Mouse (Mus musculus) MEL (cell line): ENCODE data around the gene Timd4. TPM values are rescaled to one million over a fixed set of nuclear protein-coding genes. Genes with fewer than 3 reads are reported as not detected.

Experiments used
- DNase-seq: peaks from one replicate; pipeline ENCODE4 v3.0.0; 2011; ENCODE audit warnings: low read depth, low spot score
- H3K27ac ChIP-seq: 2 replicates; pipeline ENCODE4 v1.5.1; 2012; ENCODE audit warnings: low read depth, mild to moderate bottlenecking, control low read depth, low read length, moderate library complexity; ENCODE audit not compliant: control insufficient read depth
- H3K27me3 ChIP-seq, 2 experiments: fragments of 150-350 bp in 1 of 2; sonication (generic) in 1 of 2; 2 replicates each; pipeline ENCODE4 v1.6.1; 2012; ENCODE audit warnings: low read length in 2 of 2, mild to moderate bottlenecking in 2 of 2, improper control_type of control experiment in 1 of 2, moderate library complexity in 1 of 2; ENCODE audit not compliant: insufficient read depth in 2 of 2, control insufficient read depth in 1 of 2
- H3K36me3 ChIP-seq, 2 experiments: 2 replicates each; pipeline ENCODE4 v1.6.1; 2012 to 2014; ENCODE audit warnings: low read length in 2 of 2, improper control_type of control experiment in 1 of 2, inconsistent platforms in 1 of 2, mild to moderate bottlenecking in 1 of 2; ENCODE audit not compliant: insufficient read depth in 2 of 2, control insufficient read depth in 1 of 2
- H3K4me1 ChIP-seq, 2 experiments: fragments of 150-350 bp in 1 of 2; sonication (generic) in 1 of 2; 2 replicates each; pipeline ENCODE4 v1.6.1; 2012; ENCODE audit warnings: low read length in 2 of 2, improper control_type of control experiment in 1 of 2, mild to moderate bottlenecking in 1 of 2; ENCODE audit not compliant: insufficient read depth in 2 of 2, control insufficient read depth in 1 of 2
- H3K4me3 ChIP-seq, 2 experiments: fragments of 150-350 bp in 1 of 2; sonication (generic) in 1 of 2; 2 replicates each; pipeline ENCODE4 v1.5.1; 2012; ENCODE audit warnings: low read depth in 2 of 2, low read length in 2 of 2, mild to moderate bottlenecking in 2 of 2, moderate library complexity in 2 of 2, control low read depth in 1 of 2, improper control_type of control experiment in 1 of 2; ENCODE audit not compliant: control insufficient read depth in 1 of 2, insufficient read depth in 1 of 2
- H3K79me2 ChIP-seq: 2 replicates; pipeline ENCODE4 v1.6.1; 2012; ENCODE audit warnings: mild to moderate bottlenecking, low read length, moderate library complexity; ENCODE audit not compliant: control insufficient read depth, poor library complexity, insufficient read depth
- H3K9ac ChIP-seq: 2 replicates; pipeline ENCODE4 v1.6.1; 2012; ENCODE audit warnings: low read depth, mild to moderate bottlenecking, control low read depth, low read length, moderate library complexity; ENCODE audit not compliant: control insufficient read depth, poor library complexity, severe bottlenecking
- H3K9me3 ChIP-seq: fragments of 150-350 bp; sonication (generic); replicated peaks from 2 replicates; pipeline ENCODE4 v1.6.1; 2012; ENCODE audit warnings: mild to moderate bottlenecking, low read length, improper control_type of control experiment, moderate library complexity; ENCODE audit not compliant: insufficient read depth
- BHLHE40 ChIP-seq: IDR thresholded peaks from 2 replicates; pipeline ENCODE4 v1.6.1; 2012; ENCODE audit warnings: low read depth, mild to moderate bottlenecking, inconsistent platforms, low read length, improper control_type of control experiment, borderline replicate concordance
- CHD1 ChIP-seq: IDR thresholded peaks from 2 replicates; pipeline ENCODE4 v1.6.1; 2012; ENCODE audit warnings: low read depth, mild to moderate bottlenecking, inconsistent platforms, low read length, improper control_type of control experiment
- CTCF ChIP-seq, 3 experiments: IDR thresholded peaks in 2 of 3; conservative IDR thresholded peaks in 1 of 3; 2 replicates each; pipeline ENCODE4 v1.5.1; 2011 to 2012; ENCODE audit warnings: low read length in 3 of 3, low read depth in 2 of 3, mild to moderate bottlenecking in 2 of 3, improper control_type of control experiment in 1 of 3, inconsistent platforms in 1 of 3, mixed read lengths in 1 of 3, moderate library complexity in 1 of 3; ENCODE audit not compliant: control insufficient read depth in 1 of 3, insufficient read depth in 1 of 3, poor library complexity in 1 of 3, severe bottlenecking in 1 of 3
- E2F4 ChIP-seq: IDR thresholded peaks from 2 replicates; pipeline ENCODE4 v1.6.1; 2011; ENCODE audit warnings: low read depth, low read length, improper control_type of control experiment, borderline replicate concordance
- EP300 ChIP-seq, 2 experiments: IDR thresholded peaks; 2 replicates each; pipeline ENCODE4 v1.6.1; 2011; ENCODE audit warnings: improper control_type of control experiment in 2 of 2, low read length in 2 of 2, low read depth in 1 of 2, mild to moderate bottlenecking in 1 of 2
- GABPA ChIP-seq: IDR thresholded peaks from 2 replicates; pipeline ENCODE4 v1.6.1; 2012; ENCODE audit warnings: low read depth, mild to moderate bottlenecking, inconsistent platforms, low read length, improper control_type of control experiment, moderate library complexity
- HCFC1 ChIP-seq: IDR thresholded peaks from 2 replicates; pipeline ENCODE4 v1.6.1; 2012; ENCODE audit warnings: low read depth, mild to moderate bottlenecking, inconsistent platforms, low read length, improper control_type of control experiment, moderate library complexity
- JUND ChIP-seq: IDR thresholded peaks from 2 replicates; pipeline ENCODE4 v1.6.1; 2011; ENCODE audit warnings: low read depth, mild to moderate bottlenecking, improper control_type of control experiment, low read length
- MAFK ChIP-seq: IDR thresholded peaks from 2 replicates; pipeline ENCODE4 v1.6.1; 2011; ENCODE audit warnings: low read depth, mild to moderate bottlenecking, low read length, improper control_type of control experiment, borderline replicate concordance
- MAX ChIP-seq: IDR thresholded peaks from 2 replicates; pipeline ENCODE4 v1.6.1; 2011; ENCODE audit warnings: low read length, improper control_type of control experiment
- MAZ ChIP-seq: IDR thresholded peaks from 2 replicates; pipeline ENCODE4 v1.6.1; 2012; ENCODE audit warnings: low read depth, mild to moderate bottlenecking, inconsistent platforms, low read length, improper control_type of control experiment
- MXI1 ChIP-seq: IDR thresholded peaks from 2 replicates; pipeline ENCODE4 v1.6.1; 2011; ENCODE audit warnings: mild to moderate bottlenecking, low read depth, low read length, improper control_type of control experiment
- MYB ChIP-seq: IDR thresholded peaks from 2 replicates; pipeline ENCODE4 v1.6.1; 2011; ENCODE audit warnings: mild to moderate bottlenecking, low read depth, low read length, improper control_type of control experiment
- NELFE ChIP-seq: IDR thresholded peaks from 2 replicates; pipeline ENCODE4 v1.6.1; 2011; ENCODE audit warnings: low read depth, low read length, improper control_type of control experiment
- POLR2A ChIP-seq, 2 experiments: IDR thresholded peaks; 2 replicates each; pipeline ENCODE4 v1.6.1; 2011 to 2012; ENCODE audit warnings: low read length in 2 of 2, mild to moderate bottlenecking in 2 of 2, control low read depth in 1 of 2, improper control_type of control experiment in 1 of 2, low read depth in 1 of 2, moderate library complexity in 1 of 2; ENCODE audit not compliant: control insufficient read depth in 1 of 2, insufficient read depth in 1 of 2, poor library complexity in 1 of 2
- POLR2AphosphoS2 ChIP-seq: IDR thresholded peaks from 2 replicates; pipeline ENCODE4 v1.6.1; 2011; ENCODE audit warnings: low read length, improper control_type of control experiment
- SIN3A ChIP-seq: IDR thresholded peaks from 2 replicates; pipeline ENCODE4 v1.6.1; 2012; ENCODE audit warnings: low read length, improper control_type of control experiment, inconsistent platforms
- SMC3 ChIP-seq: IDR thresholded peaks from 2 replicates; pipeline ENCODE4 v1.6.1; 2011; ENCODE audit warnings: low read depth, low read length, improper control_type of control experiment
- TAL1 ChIP-seq: IDR thresholded peaks from 2 replicates; pipeline ENCODE4 v1.6.1; 2012; ENCODE audit warnings: mild to moderate bottlenecking, inconsistent platforms, low read length, moderate library complexity, mixed read lengths
- UBTF ChIP-seq: IDR thresholded peaks from 2 replicates; pipeline ENCODE4 v1.6.1; 2012; ENCODE audit warnings: low read depth, mild to moderate bottlenecking, inconsistent platforms, low read length, improper control_type of control experiment, moderate library complexity, borderline replicate concordance; ENCODE audit not compliant: insufficient read depth
- USF1 ChIP-seq: IDR thresholded peaks from 2 replicates; pipeline ENCODE4 v1.6.1; 2014; ENCODE audit warnings: low read depth, mild to moderate bottlenecking, inconsistent platforms, low read length, improper control_type of control experiment, moderate library complexity
- ZNF384 ChIP-seq: IDR thresholded peaks from 2 replicates; pipeline ENCODE4 v1.6.1; 2012; ENCODE audit warnings: low read depth, mild to moderate bottlenecking, inconsistent platforms, low read length, improper control_type of control experiment
- polyA plus RNA-seq, 2 experiments: library from polyadenylated mRNA; stranded (reverse) in 1 of 2; unstranded in 1 of 2; fragments of >175 nt in 1 of 2; fragments of >200 nt in 1 of 2; gene quantifications; 2 replicates each; pipeline versions ENCODE4 v1.2.1 to v1.2.4; 2012; ENCODE audit warnings: low replicate concordance in 2 of 2, low read depth in 1 of 2; ENCODE audit not compliant: insufficient read length in 2 of 2, insufficient read depth in 1 of 2, missing spikeins in 1 of 2
- total RNA-seq: library from RNA; depleted of rRNA; stranded (reverse); fragments of 300-350 nt; gene quantifications from 2 replicates; pipeline ENCODE4 v1.2.3, GENCODE M21; 2012

Gene Timd4
- total and polyA plus RNA-seq, 3 experiments = not detected

GRCm38 (mm10) chr11:46846661-46847060 is 36.1 kb downstream of the Timd4 start:
- no peaks in the 10 kb centered on the region for H3K9me3 ChIP-seq
- no peaks in the 10 kb centered on the region for H3K27me3 ChIP-seq
- H3K4me3 ChIP-seq = no peak overlapping the region
- no peak overlapping the region for H3K27ac ChIP-seq
- no peaks in the 10 kb centered on the region for H3K79me2 ChIP-seq
- H3K9ac ChIP-seq = no peak overlapping the region
- no peaks in the 10 kb centered on the region for H3K4me1 ChIP-seq
- no peaks in the 10 kb centered on the region for H3K36me3 ChIP-seq
- TF ChIP-seq CTCF (IDR thresholded peaks at IDR 0.05 in 2 of 3, conservative IDR thresholded peaks at IDR 0.05 in 1 of 3; ENCODE audit: control insufficient read depth in 1 of 3, insufficient read depth in 1 of 3, low read depth in 2 of 3, low read length in 3 of 3, poor library complexity in 1 of 3, severe bottlenecking in 1 of 3) (no peak), SMC3 (no peak), SIN3A (no peak), EP300 (IDR thresholded peaks at IDR 0.05; ENCODE audit: low read depth in 1 of 2, low read length in 2 of 2) (no peak), TAL1 (no peak), UBTF (no peak), E2F4 (no peak), MAX (no peak), CHD1 (no peak), MAZ (no peak), GABPA (no peak), MYB (no peak), MXI1 (no peak), POLR2A (IDR thresholded peaks at IDR 0.05; ENCODE audit: control insufficient read depth in 1 of 2, insufficient read depth in 1 of 2, low read depth in 1 of 2, low read length in 2 of 2, poor library complexity in 1 of 2) (no peak)
- no peak for DNase-seq

- no peak for DNase-seq
- Histone ChIP-seq H3K9ac (no peak overlapping the region), H3K36me3 (no peaks in the 10 kb centered on the region), H3K4me3 (no peak overlapping the region), H3K4me1 (no peaks in the 10 kb centered on the region), H3K27ac (no peak overlapping the region), H3K79me2 (no peaks in the 10 kb centered on the region), H3K9me3 (no peaks in the 10 kb centered on the region), H3K27me3 (no peaks in the 10 kb centered on the region)
- TF ChIP-seq NELFE = no peak
- no peak for TF ChIP-seq POLR2AphosphoS2
- no peak for TF ChIP-seq HCFC1
- TF ChIP-seq USF1 = no peak
- no peak for TF ChIP-seq CTCF (IDR thresholded peaks at IDR 0.05 in 2 of 3, conservative IDR thresholded peaks at IDR 0.05 in 1 of 3; ENCODE audit: control insufficient read depth in 1 of 3, insufficient read depth in 1 of 3, low read depth in 2 of 3, low read length in 3 of 3, poor library complexity in 1 of 3, severe bottlenecking in 1 of 3)
- no peak for TF ChIP-seq ZNF384
- TF ChIP-seq JUND = no peak
- TF ChIP-seq TAL1 = no peak
- no peak for TF ChIP-seq BHLHE40
- no peak for TF ChIP-seq MAFK
These were observed 37.2 kb downstream of the Timd4 start for GRCm38 (mm10) chr11:46847827-46848220.
